Mouse (Mus musculus) retina, embryonic 14.5 days (tissue): ENCODE measurements around the gene Atp2a2.
A peak's percentile ranks its signal among the peaks of the same experiment; 100 is the strongest.
"Not testable (repeated sequence)": the region's sequence is repeated elsewhere in the genome, so short reads cannot be mapped to it uniquely, and the experiment has no call there.

Experiments
- DNase-seq: peaks from one replicate; pipeline ENCODE4 v3.0.0-alpha.2; 2015; ENCODE audit warnings: low spot score

Atp2a2 gene

DNA sequence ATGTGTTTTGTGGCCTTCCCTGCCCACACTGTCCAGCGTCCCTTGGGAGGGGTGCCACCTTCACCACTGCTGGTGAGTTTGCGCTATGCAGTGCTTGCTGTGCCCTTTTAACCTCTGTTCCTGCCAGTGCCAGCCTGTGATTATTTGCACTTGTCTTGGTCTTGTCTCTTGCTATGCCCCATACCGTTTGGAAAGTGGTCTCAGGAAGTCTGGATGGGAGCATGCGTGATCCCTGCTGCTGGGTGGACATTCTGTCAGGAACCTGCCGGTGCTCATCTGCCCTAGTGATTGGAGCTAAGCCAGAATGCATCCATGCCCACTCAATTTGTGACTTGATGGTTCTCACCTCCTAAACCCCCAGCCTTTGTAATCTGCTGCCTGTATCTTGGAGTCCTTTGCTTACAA, 51.1 kb downstream of the Atp2a2 start:
- no peak for DNase-seq

DNA sequence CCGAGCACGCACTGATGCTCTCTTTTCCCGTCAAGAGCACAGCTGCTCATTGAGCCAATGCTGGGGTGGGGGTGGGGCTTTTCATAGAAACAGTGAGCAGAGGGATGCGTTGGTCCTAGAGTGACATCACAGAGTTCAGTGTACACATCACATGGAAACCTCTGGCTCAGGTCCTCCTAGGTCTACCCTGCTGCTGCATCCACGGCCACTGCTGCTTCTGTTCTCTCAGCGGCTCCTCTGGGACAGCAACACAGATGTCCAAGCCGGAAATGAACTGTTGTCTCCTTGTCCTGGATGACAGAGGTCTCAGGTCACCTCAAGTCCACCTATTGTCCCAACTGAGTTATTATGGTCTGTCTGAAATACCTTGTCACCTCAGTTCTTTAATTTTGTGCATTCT, 52.1 kb downstream of the Atp2a2 start:
- DNase-seq: peak; percentile 36

DNA sequence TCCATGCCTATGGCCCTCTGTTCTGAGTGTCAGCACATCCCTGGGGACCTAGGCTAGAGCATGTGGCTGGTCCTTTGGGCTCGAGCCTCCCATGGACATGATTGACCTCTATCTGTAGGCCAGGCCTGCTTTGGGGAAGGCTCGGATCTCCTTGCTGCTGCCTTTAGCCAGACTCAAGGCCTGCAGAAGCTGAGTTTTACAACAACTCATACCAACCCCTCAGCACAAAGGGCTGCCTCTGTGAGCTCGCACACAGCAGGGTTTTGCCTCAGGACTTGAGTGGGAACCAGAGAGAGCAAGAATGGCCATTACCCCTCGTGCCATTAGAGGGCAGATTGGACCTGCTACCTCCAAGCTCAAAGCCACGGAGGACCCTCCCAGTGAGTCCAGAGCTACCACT, 53.2 kb downstream of the Atp2a2 start:
- no peak for DNase-seq

DNA sequence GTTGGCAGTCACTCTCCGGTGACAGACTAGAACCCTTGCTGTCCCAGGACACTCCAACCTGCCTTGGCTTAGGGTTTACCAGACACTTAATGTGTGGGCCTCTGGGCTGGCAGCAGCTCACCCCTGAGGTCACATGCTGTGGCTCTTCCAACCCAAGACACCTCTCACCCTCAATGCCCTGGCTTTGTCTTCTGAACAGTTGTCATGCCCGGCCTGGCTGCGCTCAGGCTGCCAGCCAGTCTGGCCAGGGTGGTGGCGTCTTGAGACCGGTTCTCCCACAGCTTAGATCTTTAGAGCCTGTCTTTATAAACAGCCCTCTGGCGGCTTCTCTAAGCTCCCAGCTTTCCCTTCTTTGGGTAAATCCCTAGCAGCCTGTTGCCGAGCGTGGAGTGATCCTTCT, 54.2 kb downstream of the Atp2a2 start:
- no peak for DNase-seq

DNA sequence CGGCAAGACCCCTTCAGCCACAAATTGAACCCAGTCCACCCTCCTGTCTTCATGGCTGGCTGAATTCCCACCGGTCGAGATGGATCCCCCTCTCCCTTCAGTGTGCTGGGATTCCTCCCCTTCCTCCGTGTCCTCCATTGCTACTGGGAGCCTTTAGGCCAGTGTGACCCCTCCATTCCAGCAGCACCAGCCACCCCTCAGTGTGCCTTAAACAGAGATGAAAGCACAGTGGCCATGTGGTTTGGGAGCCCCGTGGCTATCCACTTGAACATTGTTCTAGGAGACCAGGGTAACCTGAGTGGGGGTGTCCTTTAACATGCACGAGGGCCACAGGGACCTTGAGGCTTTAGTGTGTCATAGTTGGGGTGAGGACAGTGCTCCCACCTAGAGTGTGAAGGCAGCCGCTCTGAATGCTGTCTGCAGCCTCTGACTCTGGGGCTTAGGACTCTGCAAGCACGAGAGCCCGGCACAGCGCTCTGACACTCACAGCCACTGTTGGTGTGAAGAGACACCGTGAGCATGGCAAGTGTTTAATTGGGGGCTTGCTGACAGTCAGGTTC, 56.9 kb downstream of the Atp2a2 start:
- no peak for DNase-seq

DNA sequence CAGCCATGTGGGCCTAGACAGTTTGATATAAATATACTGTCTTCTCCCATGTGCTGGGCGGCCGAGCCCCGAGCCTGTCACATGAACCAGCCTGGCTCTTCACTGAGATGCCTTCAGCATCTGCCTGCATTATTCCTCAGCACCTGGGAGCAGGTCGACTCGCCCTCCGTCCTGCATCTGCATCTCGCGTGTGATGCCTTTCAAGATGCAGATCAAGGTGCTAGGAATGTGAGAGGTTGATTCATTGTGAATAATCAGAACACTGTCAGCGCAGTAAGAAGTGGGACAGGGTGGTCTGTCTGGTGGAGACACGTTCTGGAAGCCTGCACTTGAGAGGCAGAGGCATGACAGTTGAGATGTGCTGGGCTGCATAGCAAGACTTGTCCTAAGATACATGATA, 57.5 kb downstream of the Atp2a2 start:
- DNase-seq: no peak

DNA sequence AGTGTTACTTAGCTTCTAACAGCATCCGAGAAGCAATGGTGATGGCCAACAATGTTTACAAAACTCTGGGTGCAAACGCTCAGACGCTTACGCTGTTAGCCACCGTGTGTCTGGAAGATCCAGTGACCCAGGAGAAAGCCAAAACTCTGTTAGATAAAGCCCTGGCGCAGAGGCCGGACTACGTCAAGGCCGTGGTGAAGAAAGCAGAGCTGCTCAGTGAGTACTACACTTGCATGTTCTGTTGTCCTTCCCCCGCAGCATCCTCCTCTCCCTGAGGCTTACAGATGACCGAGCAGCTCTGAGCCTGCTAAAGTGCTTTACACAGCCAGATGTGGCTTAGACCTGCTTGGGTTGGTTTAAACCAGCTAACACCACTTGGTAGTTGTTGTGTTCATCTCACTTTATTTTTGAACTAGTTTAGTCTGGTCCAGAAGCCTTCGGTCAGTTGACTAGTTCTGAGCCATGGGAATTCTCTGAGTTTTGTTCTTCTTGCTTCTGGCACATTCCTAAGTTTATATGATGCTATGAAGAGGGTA, 61.9 kb downstream of the Atp2a2 start:
- no peak for DNase-seq

DNA sequence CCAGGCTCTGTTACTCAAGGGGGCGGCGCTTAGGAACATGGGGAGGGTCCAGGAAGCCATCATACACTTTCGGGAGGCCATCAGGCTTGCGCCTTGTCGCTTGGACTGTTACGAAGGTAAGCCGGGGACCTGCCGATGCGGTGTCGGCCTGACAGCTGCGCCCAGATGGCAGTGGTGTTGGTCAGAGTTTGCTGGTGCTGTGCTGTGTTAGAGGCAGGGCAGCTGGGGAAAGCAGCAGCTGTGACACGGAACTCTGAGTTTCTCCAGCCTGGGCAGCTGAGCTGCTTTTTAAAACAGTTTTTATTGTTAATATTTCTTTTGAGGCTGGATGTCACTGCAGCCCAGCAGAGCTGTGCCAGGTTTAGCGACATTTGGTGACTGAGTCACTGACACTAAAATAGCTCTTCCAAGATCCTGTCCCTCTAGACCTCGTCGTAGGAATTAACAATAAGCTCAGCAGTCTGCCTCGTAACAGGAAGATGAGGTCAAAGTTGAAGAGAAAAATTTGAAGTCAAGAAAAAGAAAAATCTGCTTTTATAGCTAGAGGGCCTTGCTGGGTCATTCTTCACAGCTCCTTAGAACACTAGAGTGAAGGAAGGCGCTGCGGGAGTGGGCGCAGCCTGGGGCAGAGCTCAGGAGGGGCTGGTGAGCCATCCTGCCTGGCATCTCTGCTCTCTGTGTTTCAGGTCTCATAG, 62.5 kb downstream of the Atp2a2 start:
- DNase-seq: no peak

DNA sequence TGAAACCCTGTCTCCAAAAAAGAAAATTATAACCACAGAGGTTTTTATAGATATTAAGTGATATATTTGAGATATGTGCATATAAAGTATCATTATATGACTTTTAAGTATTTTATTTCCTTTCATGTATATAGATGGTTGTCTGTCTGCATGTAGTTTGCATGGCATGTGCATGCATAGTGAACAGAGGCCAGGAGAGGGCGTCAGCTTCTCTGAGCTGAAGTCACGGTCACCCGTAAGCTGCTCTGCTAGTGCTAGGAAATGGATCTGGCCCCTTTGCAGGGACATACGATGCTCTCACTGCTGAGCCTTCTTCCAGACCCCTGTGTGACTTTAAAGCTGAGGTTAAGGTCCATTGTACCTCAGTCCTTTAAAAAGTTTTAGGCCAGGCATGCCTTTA, 67.5 kb downstream of the Atp2a2 start:
- DNase-seq: no peak

DNA sequence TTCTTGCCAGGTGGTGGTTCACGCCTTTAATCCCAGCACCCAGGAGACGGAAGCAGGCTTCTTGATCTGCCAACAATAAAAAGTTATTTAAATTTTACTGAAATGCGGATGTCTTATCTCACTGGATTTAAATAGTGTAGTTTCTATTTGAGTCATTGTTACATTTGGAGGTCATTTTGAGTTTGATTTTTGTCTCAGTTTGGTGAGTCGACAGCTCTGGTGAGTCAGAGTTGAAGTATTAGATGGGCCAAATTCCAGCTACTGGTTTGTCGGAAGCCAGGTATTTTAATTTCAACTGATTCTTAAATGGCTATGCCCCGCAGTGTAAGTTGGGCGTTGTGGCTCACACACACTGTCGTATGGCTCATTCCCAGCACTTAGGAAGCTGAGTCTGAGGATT, 70.8 kb downstream of the Atp2a2 start:
- no peak for DNase-seq

DNA sequence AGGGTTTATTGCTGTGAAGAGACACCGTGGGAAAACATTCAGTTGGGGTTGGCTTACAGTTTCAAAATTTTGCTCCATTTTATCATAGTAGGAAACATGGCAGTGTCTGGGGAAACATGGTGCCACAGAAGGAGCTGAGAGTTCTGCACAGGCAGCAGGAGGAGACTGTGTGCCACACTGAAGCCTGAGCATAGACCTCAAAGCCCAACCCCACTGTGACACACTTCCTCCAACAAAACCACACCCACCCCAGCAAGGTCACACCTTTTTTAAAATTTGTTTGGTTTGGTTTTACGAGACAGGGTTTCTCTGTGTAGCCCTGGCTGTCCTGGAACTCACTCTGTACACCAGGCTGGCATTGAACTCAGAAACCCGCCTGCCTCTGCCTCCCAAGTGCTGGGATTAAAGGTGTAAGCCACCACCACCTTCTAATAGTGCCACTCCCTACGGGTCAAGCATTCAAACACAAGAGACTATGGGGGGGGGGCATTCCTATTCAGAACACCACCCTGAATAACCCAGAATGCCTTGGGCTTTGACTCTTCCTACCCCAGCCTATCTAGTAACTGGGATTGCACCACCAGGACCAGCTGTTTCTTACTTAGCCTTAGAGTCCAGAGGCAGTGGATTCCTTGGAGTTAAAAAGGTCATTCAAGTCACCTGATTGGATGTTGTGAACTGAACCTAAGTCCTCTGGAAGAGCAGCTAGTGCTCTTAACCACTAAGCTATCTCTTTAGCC, 71.8 kb downstream of the Atp2a2 start:
- no peak for DNase-seq

DNA sequence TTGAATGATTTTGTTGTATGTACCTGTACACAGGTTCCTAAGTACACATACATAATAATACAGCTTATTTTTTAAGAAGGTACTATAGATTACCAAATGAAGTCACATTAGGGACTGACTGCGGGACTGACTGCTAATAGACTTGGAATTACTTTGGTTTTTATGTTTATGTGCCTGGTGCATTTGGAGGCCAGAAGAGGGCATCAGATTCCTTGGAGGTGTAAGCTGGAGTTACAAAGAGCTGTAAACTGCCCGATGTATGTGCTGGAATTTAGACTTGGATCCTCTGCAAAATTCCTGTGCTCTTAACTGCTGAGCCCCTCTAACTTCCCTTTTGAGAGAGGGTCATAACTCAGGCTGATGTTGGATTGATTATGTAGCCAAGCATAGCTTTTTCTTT, 76.5 kb downstream of the Atp2a2 start:
- no peak for DNase-seq

DNA sequence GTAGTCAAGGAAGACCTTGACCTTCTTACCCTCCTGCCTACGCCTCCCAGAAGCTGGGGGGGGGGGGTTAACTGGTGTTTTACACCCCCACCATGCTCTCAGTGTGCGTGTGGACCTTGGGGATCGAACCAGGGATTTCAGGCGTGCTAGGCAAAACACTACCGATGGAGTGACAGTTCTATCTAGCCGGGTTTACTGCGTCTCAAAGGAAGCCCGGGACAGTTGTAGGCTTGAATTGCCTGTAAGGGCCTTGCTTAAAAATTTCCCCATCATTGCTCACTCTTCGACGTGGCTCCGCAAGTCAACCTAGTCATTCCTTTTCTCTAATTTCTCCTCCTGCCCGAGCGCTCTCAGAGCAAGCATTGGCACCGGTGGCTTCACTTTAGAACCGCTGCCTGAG, 78.9 kb downstream of the Atp2a2 start:
- peak; percentile 3 for DNase-seq

DNA sequence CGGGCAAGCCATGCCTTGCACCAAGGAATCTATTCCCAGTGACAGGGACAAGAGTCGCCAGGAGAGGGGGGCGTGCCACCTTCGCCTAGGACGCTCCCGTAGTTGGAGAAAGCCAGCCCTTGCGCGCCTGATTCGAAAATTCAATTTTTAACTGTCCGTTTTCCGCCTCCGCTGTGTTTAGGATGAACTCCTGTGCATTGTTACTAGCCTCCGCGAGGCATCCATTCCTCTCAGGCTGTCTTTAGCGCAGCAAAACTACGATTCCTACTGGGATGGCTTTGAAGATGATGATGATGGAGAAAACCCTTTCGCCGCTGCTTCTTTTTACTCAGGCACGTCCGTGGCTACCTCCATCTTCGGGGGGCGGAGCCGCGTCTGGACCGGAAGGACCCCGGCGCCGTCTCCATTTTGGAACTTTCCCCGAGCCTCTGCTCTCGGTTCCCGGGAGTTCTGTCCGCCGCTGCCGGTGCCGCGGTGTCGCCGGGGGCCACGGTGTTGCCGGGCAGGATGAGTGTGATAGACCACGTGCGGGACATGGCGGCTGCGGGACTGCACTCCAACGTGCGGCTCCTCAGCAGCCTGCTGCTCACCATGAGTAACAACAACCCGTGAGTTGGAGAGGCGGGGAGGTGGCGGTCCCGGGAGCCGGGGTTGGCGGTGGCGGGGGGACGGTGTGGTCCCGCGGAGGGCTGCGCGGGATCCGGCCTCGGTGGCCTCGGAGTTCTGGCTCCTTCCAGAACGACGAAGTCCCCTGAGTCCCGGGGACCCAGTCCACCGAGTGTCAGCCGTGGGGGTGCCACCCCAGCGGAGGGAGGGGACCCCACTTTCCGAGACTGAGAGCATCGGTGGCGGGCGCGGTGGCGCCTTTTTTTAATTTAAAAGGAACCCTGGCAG, 79.7 kb downstream of the Atp2a2 start:
- DNase-seq: peak; percentile 94

DNA sequence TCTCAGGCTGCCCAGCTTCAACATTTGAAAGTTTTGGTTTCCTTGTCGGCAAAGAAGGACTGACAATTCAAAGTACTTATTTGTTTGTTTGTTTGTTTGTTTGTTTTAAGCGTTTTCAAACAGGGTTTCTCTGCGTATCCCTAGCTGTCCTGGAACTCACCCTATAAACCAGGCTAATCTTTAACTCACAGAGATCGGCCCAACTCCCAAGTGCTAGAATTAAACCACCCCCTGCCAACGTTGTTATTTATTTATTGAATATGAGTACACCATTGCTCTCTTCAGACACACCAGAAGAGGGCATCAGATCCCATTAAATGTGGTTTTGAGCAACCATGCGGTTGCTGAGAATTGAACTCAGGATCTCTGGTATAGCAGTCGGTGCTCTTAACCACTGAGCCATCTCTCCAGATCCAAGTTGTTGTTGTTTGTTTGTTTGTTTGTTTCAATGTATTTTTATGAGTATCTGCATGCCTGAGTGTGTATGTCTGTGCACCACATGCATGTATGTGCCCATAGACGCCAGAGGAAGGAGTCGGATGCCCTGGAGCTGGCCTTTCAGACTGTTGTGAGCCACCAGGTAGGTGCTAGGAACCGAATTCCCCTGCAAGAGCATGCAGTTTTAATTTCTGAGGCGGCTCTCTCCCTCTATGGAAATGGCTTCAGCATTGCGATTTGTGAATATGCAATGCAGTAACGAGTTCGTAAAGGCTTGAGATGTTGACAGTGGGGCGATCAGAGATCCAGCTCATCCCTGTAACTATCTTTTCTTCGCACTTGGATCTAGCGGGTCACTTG, 80.6 kb downstream of the Atp2a2 start, which contains the start of gene Anapc7:
Anapc7 (plus strand) TSS at position 423 of the 798 bp plus-strand sequence.
- DNase-seq: peak; percentile 27

DNA sequence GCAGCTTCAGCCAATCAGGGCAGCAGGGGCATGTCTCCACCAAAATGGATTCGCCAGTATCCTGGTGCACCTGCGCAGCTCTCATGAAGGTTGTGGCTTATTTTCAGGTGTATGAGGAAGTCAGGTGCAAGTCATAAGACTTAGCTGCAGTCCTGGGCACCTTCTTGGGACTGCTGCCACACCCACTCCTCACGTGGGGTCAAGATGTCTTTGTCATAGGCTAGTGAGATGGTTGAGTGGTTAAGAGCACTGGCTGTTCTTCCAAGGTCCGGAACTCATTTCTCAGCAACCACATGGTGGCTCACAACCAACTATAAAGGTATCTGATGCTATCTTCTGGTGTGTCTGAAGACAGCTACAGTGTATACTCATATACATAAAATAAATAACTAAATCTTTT, 81.3 kb downstream of the Atp2a2 start:
- DNase-seq: not testable (repeated sequence)

DNA sequence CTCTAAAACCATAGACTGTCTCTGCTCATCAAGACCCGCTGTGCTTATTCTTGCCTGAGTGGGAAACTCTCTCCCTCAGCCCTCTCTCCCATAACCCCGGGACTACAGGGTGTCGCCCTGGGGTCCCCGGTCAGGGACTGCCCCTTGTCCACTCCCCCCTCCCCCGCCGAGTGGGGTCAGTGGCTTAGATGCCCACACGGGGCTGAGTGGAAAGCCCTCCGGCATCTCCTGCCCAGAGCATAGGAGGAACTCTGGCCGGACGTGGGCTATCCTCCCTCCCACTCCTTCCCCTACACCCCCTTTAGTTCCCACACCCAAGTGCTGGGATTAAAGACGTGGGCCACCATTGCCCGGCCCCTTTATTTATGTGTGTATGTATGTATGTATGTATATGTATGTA, 86.6 kb downstream of the Atp2a2 start:
- no peak for DNase-seq

DNA sequence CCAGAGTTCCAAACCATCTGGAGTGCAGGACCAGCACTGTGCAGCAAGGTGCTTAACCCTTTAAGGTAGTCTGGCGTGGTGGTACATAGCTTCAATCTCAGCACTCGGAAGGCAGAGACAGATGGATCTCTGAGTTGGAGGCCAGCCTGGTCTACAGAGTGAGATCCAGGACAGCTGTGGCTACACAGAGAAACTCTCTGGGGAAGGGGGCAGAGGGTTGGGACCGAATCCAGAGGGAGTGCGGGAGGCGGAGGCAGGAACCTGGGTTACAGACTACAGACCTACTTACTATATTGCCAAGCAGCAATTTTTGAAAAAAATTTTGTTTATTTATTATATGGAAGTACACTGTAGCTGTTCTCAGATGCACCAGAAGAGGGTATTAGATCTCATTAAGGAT, 87.7 kb downstream of the Atp2a2 start:
- no peak for DNase-seq

DNA sequence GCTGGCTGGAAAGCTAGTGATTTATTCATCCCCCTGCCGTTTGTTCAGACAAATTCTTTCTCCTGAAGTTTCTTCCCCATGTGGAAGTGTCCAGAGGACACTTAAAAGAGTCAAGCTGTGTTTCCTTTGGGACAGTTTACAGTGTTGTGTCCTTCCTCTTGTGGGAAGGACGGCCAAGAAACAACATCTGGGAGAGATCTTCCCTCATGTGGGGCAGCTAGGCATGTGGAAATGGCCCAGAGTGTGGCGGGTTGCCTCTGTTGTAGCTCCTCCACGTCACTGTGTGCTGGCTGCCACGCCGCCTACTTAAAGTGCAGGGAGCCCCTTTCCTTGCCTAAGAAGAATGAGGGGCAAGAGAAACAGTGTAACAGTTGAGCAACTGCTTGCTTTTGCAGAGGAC, 89.2 kb downstream of the Atp2a2 start:
- DNase-seq: no peak

DNA sequence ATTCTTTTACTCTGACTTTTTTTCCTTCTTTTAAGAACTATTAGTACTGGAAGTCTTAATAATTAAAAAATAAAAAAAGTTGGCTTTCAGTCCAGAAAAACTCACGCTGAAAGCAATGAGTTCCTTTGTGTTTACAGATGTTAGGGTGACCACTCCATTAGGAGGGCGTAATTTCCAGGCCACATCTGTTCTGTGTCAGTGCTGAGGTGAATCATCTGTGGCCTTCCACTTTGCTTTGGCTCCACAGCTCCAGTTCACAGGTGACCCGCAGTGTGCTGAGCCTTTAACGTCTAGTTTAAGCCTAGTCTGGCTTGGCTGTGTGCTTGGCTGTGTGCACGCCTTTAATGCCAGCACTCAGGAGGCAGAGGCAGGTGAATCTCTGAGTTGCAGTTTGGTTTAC, 90.1 kb downstream of the Atp2a2 start:
- no peak for DNase-seq
